Mouse (Mus musculus) duodenum, adult 2 months (tissue): ENCODE data around the gene Sprr3. TPM values are rescaled to one million over a fixed set of nuclear protein-coding genes. Genes with fewer than 3 reads are reported as not detected.

Source experiments
- polyA plus RNA-seq: library from polyadenylated mRNA; depleted of rRNA; stranded (reverse); fragments of >200 nt; gene quantifications from 2 replicates; pipeline ENCODE4 v1.2.3, GENCODE M21; 2012; ENCODE audit warnings: low replicate concordance; rRNA removed

Sprr3 gene
- 0.33 TPM in 1 of 2 replicates, not detected in the other for polyA plus RNA-seq

GRCm38 (mm10) chr3:92458620-92459019 is at the start of gene Sprr3:
Sprr3 (minus strand) TSS chr3:92458720.

GRCm38 (mm10) chr3:92500393-92500792 is 41.9 kb upstream of the Sprr3 start, which contains the start of gene Sprr4:
Sprr4 (minus strand) TSS chr3:92500493.

GRCm38 (mm10) chr3:92485863-92486262 is 27.3 kb upstream of the Sprr3 start, which contains the start of gene Sprr1a:
Sprr1a (minus strand) TSS chr3:92485895.

GRCm38 (mm10) chr3:92438689-92439088 is 19.8 kb downstream of the Sprr3 start, which contains the start of gene Sprr1b:
Sprr1b (minus strand) TSS chr3:92438789.

GRCm38 (mm10) chr3:92432282-92432681 is 26.2 kb downstream of the Sprr3 start, which contains the start of gene Sprr2k:
Sprr2k (plus strand) TSS chr3:92432582.

GRCm38 (mm10) chr3:92429323-92429722 is 29.2 kb downstream of the Sprr3 start, which contains the start of gene Gm9774:
Gm9774 (minus strand) TSS chr3:92429423.

GRCm38 (mm10) chr3:92417782-92418181 is 40.7 kb downstream of the Sprr3 start, which contains the start of gene Sprr2j-ps:
Sprr2j-ps (plus strand) TSS chr3:92418082.

GRCm38 (mm10) chr3:92407691-92408090 is 50.8 kb downstream of the Sprr3 start, which contains the start of gene Sprr2i:
Sprr2i (plus strand) TSS chr3:92407991.

Other genes with a start within 250 kb of the Sprr3 start
- gene Sprr2a1, start 242.9 kb downstream of the Sprr3 start, polyA plus RNA-seq, result 34.0 and 52.2 TPM in 2 replicates
- 17,497 and 20,971 TPM in 2 replicates for gene Sprr2a2, start 242.8 kb downstream of the Sprr3 start, polyA plus RNA-seq
- 128 and 424 TPM in 2 replicates for gene Sprr2a3, start 173.3 kb downstream of the Sprr3 start, polyA plus RNA-seq
- gene Sprr2b, start 142.1 kb downstream of the Sprr3 start, polyA plus RNA-seq, result not detected in 2 replicates
- gene Sprr2d, start 119.6 kb downstream of the Sprr3 start, polyA plus RNA-seq, result not detected in 2 replicates
- not detected in 2 replicates for gene Sprr2e, start 106.6 kb downstream of the Sprr3 start, polyA plus RNA-seq
- gene Sprr2f, start 93.5 kb downstream of the Sprr3 start, polyA plus RNA-seq, result not detected in 2 replicates
- gene Sprr2h, start 73.0 kb downstream of the Sprr3 start, polyA plus RNA-seq, result not detected in 2 replicates
- gene Sprr2i, start 50.7 kb downstream of the Sprr3 start, polyA plus RNA-seq, result not detected in 2 replicates
- not detected in 2 replicates for gene Sprr2j-ps, start 40.6 kb downstream of the Sprr3 start, polyA plus RNA-seq
- 10.1 and 10.8 TPM in 2 replicates for gene Gm9774, start 29.3 kb downstream of the Sprr3 start, polyA plus RNA-seq
- not detected in 2 replicates for gene Sprr2k, start 26.1 kb downstream of the Sprr3 start, polyA plus RNA-seq
- not detected in 2 replicates for gene Sprr1b, start 19.9 kb downstream of the Sprr3 start, polyA plus RNA-seq
- 12.2 and 29.6 TPM in 2 replicates for gene Sprr1a, start 27.2 kb upstream of the Sprr3 start, polyA plus RNA-seq
- not detected in 2 replicates for gene Sprr4, start 41.8 kb upstream of the Sprr3 start, polyA plus RNA-seq
- gene 2310046K23Rik, start 75.8 kb upstream of the Sprr3 start, polyA plus RNA-seq, result not detected in 2 replicates
- not detected in 2 replicates for gene Ivl, start 115.0 kb upstream of the Sprr3 start, polyA plus RNA-seq
- gene Smcp, start 130.3 kb upstream of the Sprr3 start, polyA plus RNA-seq, result 0.26 TPM in 1 of 2 replicates, not detected in the other
- not detected in 2 replicates for gene 2210017I01Rik, start 148.8 kb upstream of the Sprr3 start, polyA plus RNA-seq
- gene Lce6a, start 162.9 kb upstream of the Sprr3 start, polyA plus RNA-seq, result not detected in 2 replicates
- not detected in 2 replicates for gene Lce1a1, start 189.6 kb upstream of the Sprr3 start, polyA plus RNA-seq
- gene Lce1b, start 198.2 kb upstream of the Sprr3 start, polyA plus RNA-seq, result 0.19 TPM in 1 of 2 replicates, not detected in the other
- gene Lce1a2, start 211.6 kb upstream of the Sprr3 start, polyA plus RNA-seq, result not detected in 2 replicates
- gene Lce1c, start 220.5 kb upstream of the Sprr3 start, polyA plus RNA-seq, result 0.27 TPM in 1 of 2 replicates, not detected in the other
- gene Lce1d, start 228.5 kb upstream of the Sprr3 start, polyA plus RNA-seq, result not detected in 2 replicates